8 mouse cellular contexts compared by ENCODE assay signal in genomic region chr6:119478560-119479342, GRCm38 (mm10). TPM values are rescaled to one million over a fixed set of nuclear protein-coding genes. Genes with fewer than 3 reads are reported as not detected.
DNase-seq lines count a peak whose midpoint lies in the region; ATAC-seq lines count a peak whose summit lies in the region.

No protein-coding gene starts in this region.

- peak overlapping the region; percentile 99 for H3K4me2 ChIP-seq in hindbrain, embryonic 15.5 days

- ATAC-seq in hindbrain, embryonic 15.5 days (ENCODE audit: low FRiP score, low read depth), result peak; percentile 92

- H3K9me3 ChIP-seq in hindbrain, embryonic 15.5 days, result no peaks in the 10 kb centered on the region

- H3K4me1 ChIP-seq in hindbrain, embryonic 15.5 days (replicated peaks), result peaks cover 34% of the 10 kb centered on the region

- WGBS in hindbrain, embryonic 15.5 days, result 3% methylated on average over 45 of the region's 49 CpGs

- H3K4me3 ChIP-seq in hindbrain, embryonic 15.5 days, result peak overlapping the region; percentile 76

- 0 out of 2 replicates have a peak, but pooled peaks cover under 1% of the 10 kb centered on the region for H3K36me3 ChIP-seq in hindbrain, embryonic 15.5 days

- H3K27me3 ChIP-seq in hindbrain, embryonic 15.5 days, result no peaks in the 10 kb centered on the region

- H3K9ac ChIP-seq in hindbrain, embryonic 15.5 days, result peak overlapping the region; percentile 66

- H3K27ac ChIP-seq in hindbrain, embryonic 15.5 days (replicated peaks), result peak overlapping the region; percentile 97

- DNase-seq in R1 (ENCODE audit: low read depth, low spot score), result peak; percentile 86
- DNase-seq in cerebellum, postnatal 36 days, result peak; percentile 84 to 85
- peak; percentile 88 to 89 for DNase-seq in frontal cortex, postnatal 36 days (ENCODE audit: low spot score in 2 of 2)
- peak; percentile 76 for DNase-seq in left cerebral cortex, adult 11 months (ENCODE audit: low spot score)
- peak; percentile 90 to 93 for DNase-seq in lung, postnatal 4 days
- peak; percentile 94 for DNase-seq in retina, postnatal 1 day
- DNase-seq in thymus, postnatal 4 days, result peak; percentile 92

RNA-seq across cellular contexts. Expression of gene Fbxl14, which starts 0.7 kb away (rescaled TPM):
- polyA plus RNA-seq in hindbrain, embryonic 15.5 days (2015; fragmentation: Nextera tagmentation; extraction: Ambion mirVana), result 2.3 and 2.4 TPM in 2 replicates

Comparison
In these comparisons a context has a peak if more than half of its experiments do, and no peak if none do; other contexts are left out.
1. Peak in every context shown above with its lines: DNase-seq, ATAC-seq, H3K4me3 ChIP-seq and H3K27ac ChIP-seq.